Mouse (Mus musculus) small intestine, adult 2 months (tissue): ENCODE data around the gene Zfp423.

Experiments
- CTCF ChIP-seq: fragments of 200-500 bp; IDR thresholded peaks from 2 replicates; pipeline ENCODE4 v1.5.1; 2012; ENCODE audit warnings: low read depth, mild to moderate bottlenecking, control low read depth, inconsistent platforms, low read length, moderate library complexity, mixed read lengths; ENCODE audit not compliant: insufficient replicate concordance, insufficient read length; ENCODE audit errors: extremely low read depth
- POLR2A ChIP-seq: fragments of 200-500 bp; IDR thresholded peaks from 2 replicates; pipeline ENCODE4 v1.6.1; 2012; ENCODE audit warnings: low read depth, mild to moderate bottlenecking, control low read depth, inconsistent platforms, low read length, moderate library complexity

GRCm38 (mm10) chr8:87672214-87672613, 287.2 kb downstream of the Zfp423 start:
- TF ChIP-seq CTCF (no peak), POLR2A (no peak)
